Mouse (Mus musculus): ENCODE data around the gene Mstn.

Mstn gene

GRCm38 (mm10) chr1:53061340-53061739 is at the start of gene Mstn:
TSS of gene Mstn (plus strand) at chr1:53061640.
- DNase-seq (ENCODE audit: low read depth in 1 of 2, low spot score in 2 of 2): no peak

GRCm38 (mm10) chr1:53014716-53015115 is 46.7 kb upstream of the Mstn start:
- DNase-seq (ENCODE audit: low read depth in 1 of 2, low spot score in 2 of 2): no peak

GRCm38 (mm10) chr1:53015606-53016005 is 45.8 kb upstream of the Mstn start:
- DNase-seq (ENCODE audit: low read depth in 1 of 2, low spot score in 2 of 2): no peak

GRCm38 (mm10) chr1:53018746-53019505 is 42.5 kb upstream of the Mstn start:
- no peak for DNase-seq (ENCODE audit: low read depth in 1 of 2, low spot score in 2 of 2)

- no peak for DNase-seq (ENCODE audit: low read depth in 1 of 2, low spot score in 2 of 2)
Measured at GRCm38 (mm10) chr1:53020079-53020478, 41.4 kb upstream of the Mstn start, which contains the start of gene 1700019D03Rik. TSS of gene 1700019D03Rik (minus strand) at chr1:53020179.

- no peak for DNase-seq (ENCODE audit: low read depth in 1 of 2, low spot score in 2 of 2)
Measured at GRCm38 (mm10) chr1:53032550-53032949, 28.9 kb upstream of the Mstn start.

- DNase-seq (ENCODE audit: low read depth in 1 of 2, low spot score in 2 of 2): no peak
Measured at GRCm38 (mm10) chr1:53037443-53037871, 24.0 kb upstream of the Mstn start.

- DNase-seq (ENCODE audit: low read depth in 1 of 2, low spot score in 2 of 2): no peak
Measured at GRCm38 (mm10) chr1:53049763-53050427, 11.5 kb upstream of the Mstn start.

GRCm38 (mm10) chr1:53053087-53054022 is 8.1 kb upstream of the Mstn start:
- peak in 1 of 2 experiments; percentile 13 for DNase-seq (ENCODE audit: low read depth in 1 of 2, low spot score in 2 of 2)

GRCm38 (mm10) chr1:53059106-53059505 is 2.3 kb upstream of the Mstn start:
- no peak for DNase-seq (ENCODE audit: low read depth in 1 of 2, low spot score in 2 of 2)

GRCm38 (mm10) chr1:53060499-53060898 is 941 bp upstream of the Mstn start:
- no peak for DNase-seq (ENCODE audit: low read depth in 1 of 2, low spot score in 2 of 2)

- no peak for DNase-seq (ENCODE audit: low read depth in 1 of 2, low spot score in 2 of 2)
Measured at GRCm38 (mm10) chr1:53061871-53062608, 600 bp downstream of the Mstn start.

- DNase-seq (ENCODE audit: low read depth in 1 of 2, low spot score in 2 of 2): no peak
Measured at GRCm38 (mm10) chr1:53063921-53064320, 2.5 kb downstream of the Mstn start.

GRCm38 (mm10) chr1:53069726-53070514 is 8.5 kb downstream of the Mstn start:
- no peak for DNase-seq (ENCODE audit: low read depth in 1 of 2, low spot score in 2 of 2)

GRCm38 (mm10) chr1:53070664-53071175 is 9.3 kb downstream of the Mstn start:
- no peak for DNase-seq (ENCODE audit: low read depth in 1 of 2, low spot score in 2 of 2)

- DNase-seq (ENCODE audit: low read depth in 1 of 2, low spot score in 2 of 2): no peak
Measured at GRCm38 (mm10) chr1:53076656-53077055, 15.2 kb downstream of the Mstn start.

GRCm38 (mm10) chr1:53079876-53080275 is 18.4 kb downstream of the Mstn start:
- no peak for DNase-seq (ENCODE audit: low read depth in 1 of 2, low spot score in 2 of 2)

- DNase-seq (ENCODE audit: low read depth in 1 of 2, low spot score in 2 of 2): no peak
Measured at GRCm38 (mm10) chr1:53080603-53081002, 19.2 kb downstream of the Mstn start.

- DNase-seq (ENCODE audit: low read depth in 1 of 2, low spot score in 2 of 2): no peak
Measured at GRCm38 (mm10) chr1:53085256-53085655, 23.8 kb downstream of the Mstn start.

GRCm38 (mm10) chr1:53085991-53086390 is 24.6 kb downstream of the Mstn start:
- DNase-seq (ENCODE audit: low read depth in 1 of 2, low spot score in 2 of 2): no peak

Measured in monocyte, adult 2 months (primary cell).